Mouse (Mus musculus) spleen, adult 18-20 months (tissue): ENCODE results near the gene Rpe65.

Experiments used
- DNase-seq, 2 experiments: peaks; one replicate each; pipeline ENCODE4 v3.0.0; 2022; ENCODE audit warnings: mixed read lengths in 2 of 2

Rpe65 gene

GRCm38 (mm10) chr3:159598875-159599274 is at the start of gene Rpe65:
Gene Rpe65, plus strand, starts transcription at chr3:159599175.
- no peak for DNase-seq

GRCm38 (mm10) chr3:159550224-159550623 is 48.8 kb upstream of the Rpe65 start:
- DNase-seq: no peak

GRCm38 (mm10) chr3:159614977-159615376 is 16.0 kb downstream of the Rpe65 start:
- DNase-seq: no peak

GRCm38 (mm10) chr3:159621026-159621425 is 22.1 kb downstream of the Rpe65 start:
- no peak for DNase-seq

GRCm38 (mm10) chr3:159624010-159624409 is 25.0 kb downstream of the Rpe65 start:
- DNase-seq: no peak

GRCm38 (mm10) chr3:159660741-159661140 is 61.8 kb downstream of the Rpe65 start:
- DNase-seq: no peak

- no peak for DNase-seq
Observed at GRCm38 (mm10) chr3:159663333-159663732, 64.4 kb downstream of the Rpe65 start.
